In the genomic region with DNA sequence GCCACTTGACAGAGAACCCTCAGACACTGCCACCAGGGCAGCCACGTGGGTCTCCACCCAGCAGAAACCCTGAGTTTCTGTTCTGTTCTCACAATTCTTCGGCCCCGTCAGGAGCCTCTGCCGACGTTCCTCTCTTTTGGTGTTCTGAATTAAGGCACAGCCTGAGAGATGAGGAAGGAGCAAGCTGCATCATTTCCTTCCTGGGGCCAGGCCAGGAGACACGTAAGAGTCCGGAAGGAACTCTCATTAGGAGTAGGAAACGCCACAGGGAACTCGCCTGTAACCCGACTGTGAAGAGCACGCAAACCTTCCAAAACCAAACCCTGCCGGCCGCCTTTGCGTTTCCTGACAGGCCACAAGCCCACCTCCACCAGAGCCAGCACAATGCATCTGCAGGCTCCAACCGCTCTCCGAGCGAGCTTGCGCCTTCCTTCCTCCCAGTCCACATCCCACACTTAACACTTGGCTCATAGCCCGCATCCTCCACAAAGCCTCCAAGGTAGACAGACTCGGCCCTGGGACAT, we compare ENCODE assay signal across 8 mouse cellular contexts. TPM values are rescaled to one million over a fixed set of nuclear protein-coding genes. Genes with fewer than 3 reads are reported as not detected.
DNase-seq lines count a peak whose midpoint lies in the region; ATAC-seq and TF ChIP-seq lines count a peak whose summit lies in the region.

No protein-coding gene starts in this region.

- no peak for TF ChIP-seq POLR2A in bone marrow, adult 2 months (IDR thresholded peaks at IDR 0.05; ENCODE audit: borderline replicate concordance, control insufficient read depth, low read depth, low read length)
- TF ChIP-seq POLR2A in limb, embryonic 14.5 days (IDR thresholded peaks at IDR 0.05; ENCODE audit: borderline replicate concordance, extremely low read depth, insufficient read depth, insufficient read length), result no peak

- DNase-seq in hindbrain, postnatal 0 days (ENCODE audit: low spot score), result no peak
- DNase-seq in limb, embryonic 14.5 days (ENCODE audit: low spot score), result no peak
- peak; percentile 21 to 71 for DNase-seq in urinary bladder, postnatal 36 days (ENCODE audit: low spot score in 2 of 2)
- no peak for DNase-seq in retina, embryonic 14.5 days (ENCODE audit: low spot score)

- 0 out of 2 replicates have a peak overlapping the region, but pooled peaks have one; percentile 22 for H3K27ac ChIP-seq in hindbrain, embryonic 15.5 days (replicated peaks)
- H3K27ac ChIP-seq in hindbrain, postnatal 0 days, result no peak overlapping the region
- H3K27ac ChIP-seq in bone marrow, adult 2 months (ENCODE audit: control insufficient read depth, insufficient read depth, low read depth, low read length, poor library complexity), result no peak overlapping the region
- peak overlapping the region; percentile 79 for H3K27ac ChIP-seq in heart, embryonic 15.5 days
- H3K27ac ChIP-seq in limb, embryonic 14.5 days (replicated peaks; ENCODE audit: low read depth, low read length), result no peak overlapping the region

- ATAC-seq in hindbrain, embryonic 15.5 days (ENCODE audit: low FRiP score, low read depth), result no peak
- ATAC-seq in hindbrain, postnatal 0 days, result no peak
- ATAC-seq in heart, embryonic 15.5 days (replicated peaks; ENCODE audit: insufficient number of reproducible peaks, insufficient read depth, low FRiP score, low read depth), result peak; percentile 84
- ATAC-seq in limb, embryonic 14.5 days (ENCODE audit: low FRiP score, low read depth), result peak; percentile 19; the same call in 1 of the 2 replicates
- ATAC-seq in monocyte, adult 5-6 weeks (replicated peaks; ENCODE audit: insufficient number of reproducible peaks, low FRiP score, low TSS enrichment, poor library complexity, severe bottlenecking), result peak; percentile 81

- WGBS in hindbrain, embryonic 15.5 days, result 86% methylated on average over 20 of the region's 20 CpGs
- WGBS in hindbrain, postnatal 0 days, result 82% methylated on average over 20 of the region's 20 CpGs
- WGBS in bone marrow, adult 2 months, result 2% methylated on average over 20 of the region's 20 CpGs
- WGBS in heart, embryonic 15.5 days, result 46% methylated on average over 20 of the region's 20 CpGs
- 57% methylated on average over 20 of the region's 20 CpGs for WGBS in limb, embryonic 14.5 days

- H3K9ac ChIP-seq in hindbrain, embryonic 15.5 days, result no peak overlapping the region
- no peak overlapping the region for H3K9ac ChIP-seq in hindbrain, postnatal 0 days (replicated peaks; ENCODE audit: low read length)
- H3K9ac ChIP-seq in heart, embryonic 15.5 days, result no peak overlapping the region
- no peak overlapping the region for H3K9ac ChIP-seq in limb, embryonic 14.5 days (ENCODE audit: low read depth, low read length, severe bottlenecking)

- H3K9me3 ChIP-seq in hindbrain, embryonic 15.5 days, result no peaks in the 10 kb centered on the region
- H3K9me3 ChIP-seq in hindbrain, postnatal 0 days (ENCODE audit: low read length), result no peaks in the 10 kb centered on the region
- no peaks in the 10 kb centered on the region for H3K9me3 ChIP-seq in heart, embryonic 15.5 days (replicated peaks)
- no peaks in the 10 kb centered on the region for H3K9me3 ChIP-seq in limb, embryonic 14.5 days (ENCODE audit: control insufficient read depth, low read length)

- H3K4me3 ChIP-seq in hindbrain, embryonic 15.5 days, result no peak overlapping the region
- H3K4me3 ChIP-seq in hindbrain, postnatal 0 days (ENCODE audit: low read length), result no peak overlapping the region
- H3K4me3 ChIP-seq in bone marrow, adult 2 months (replicated peaks; ENCODE audit: control insufficient read depth, low read depth, low read length), result peak overlapping the region; percentile 10
- peak overlapping the region; percentile 18; the same call in 1 of the 2 replicates for H3K4me3 ChIP-seq in heart, embryonic 15.5 days
- no peak overlapping the region for H3K4me3 ChIP-seq in limb, embryonic 14.5 days (replicated peaks; ENCODE audit: low read length)

- H3K27me3 ChIP-seq in hindbrain, embryonic 15.5 days, result no peaks in the 10 kb centered on the region
- H3K27me3 ChIP-seq in hindbrain, postnatal 0 days (ENCODE audit: insufficient read depth, low read length), result no peaks in the 10 kb centered on the region
- no peaks in the 10 kb centered on the region for H3K27me3 ChIP-seq in heart, embryonic 15.5 days
- no peaks in the 10 kb centered on the region for H3K27me3 ChIP-seq in limb, embryonic 14.5 days (ENCODE audit: control insufficient read depth, insufficient read depth, low read length)

- no peak for TF ChIP-seq CTCF in hindbrain, postnatal 0 days (IDR thresholded peaks at IDR 0.05; ENCODE audit: low read depth)
- TF ChIP-seq CTCF in bone marrow, adult 2 months (IDR thresholded peaks at IDR 0.05; ENCODE audit: control insufficient read depth, insufficient read depth, low read length), result no peak

- no peaks in the 10 kb centered on the region for H3K36me3 ChIP-seq in hindbrain, embryonic 15.5 days
- no peaks in the 10 kb centered on the region for H3K36me3 ChIP-seq in hindbrain, postnatal 0 days (ENCODE audit: insufficient read depth, low read length)
- no peaks in the 10 kb centered on the region for H3K36me3 ChIP-seq in heart, embryonic 15.5 days
- no peaks in the 10 kb centered on the region for H3K36me3 ChIP-seq in limb, embryonic 14.5 days (ENCODE audit: control insufficient read depth, insufficient read depth, low read length)

- no peak overlapping the region for H3K4me2 ChIP-seq in hindbrain, embryonic 15.5 days
- H3K4me2 ChIP-seq in hindbrain, postnatal 0 days (ENCODE audit: low read depth, low read length), result no peak overlapping the region
- peak overlapping the region; percentile 38 for H3K4me2 ChIP-seq in heart, embryonic 15.5 days
- peak overlapping the region; percentile 15; the same call in 1 of the 2 replicates for H3K4me2 ChIP-seq in limb, embryonic 14.5 days (replicated peaks; ENCODE audit: low read depth, low read length, severe bottlenecking)

- no peaks in the 10 kb centered on the region for H3K4me1 ChIP-seq in hindbrain, embryonic 15.5 days (replicated peaks)
- no peaks in the 10 kb centered on the region for H3K4me1 ChIP-seq in hindbrain, postnatal 0 days (ENCODE audit: insufficient read depth, low read length)
- no peaks in the 10 kb centered on the region; the same call in 1 of the 2 replicates for H3K4me1 ChIP-seq in bone marrow, adult 2 months (ENCODE audit: control insufficient read depth, insufficient read depth, low read length)
- H3K4me1 ChIP-seq in heart, embryonic 15.5 days (replicated peaks), result peaks cover 29% of the 10 kb centered on the region
- H3K4me1 ChIP-seq in limb, embryonic 14.5 days (ENCODE audit: control insufficient read depth, insufficient read depth, low read length), result peaks cover 3% of the 10 kb centered on the region; the same call in 1 of the 2 replicates

RNA-seq across cellular contexts. Expression of a gene that starts 44.7 kb away (rescaled TPM):
- polyA plus RNA-seq in hindbrain, embryonic 15.5 days (2015; fragmentation: Nextera tagmentation; extraction: Ambion mirVana), result 23.8 and 24.4 TPM in 2 replicates
- 20.1 and 24.6 TPM in 2 replicates for total RNA-seq in hindbrain, postnatal 0 days (2014; rRNA removed)
- 12.9 TPM in 2 replicates for polyA plus RNA-seq in hindbrain, postnatal 0 days (2015; fragmentation: Nextera tagmentation; extraction: Ambion mirVana)
- 2.4 and 4.2 TPM in 2 replicates for polyA plus RNA-seq in bone marrow, adult 2 months (2011; ENCODE audit: insufficient read depth, insufficient read length, low replicate concordance, missing spikeins)
- 35.4 and 35.6 TPM in 2 replicates for polyA plus RNA-seq in heart, embryonic 15.5 days (2015; fragmentation: Nextera tagmentation; extraction: Ambion mirVana)
- 18.4 and 21.1 TPM in 2 replicates for polyA plus RNA-seq in limb, embryonic 14.5 days (2012; rRNA removed)
- polyA plus RNA-seq in limb, embryonic 14.5 days (2014; fragmentation: Nextera tagmentation; extraction: Ambion mirVana), result 25.0 and 25.3 TPM in 2 replicates
- total RNA-seq in monocyte, adult 5-6 weeks (2017), result not detected in 3 replicates

Comparison
In these comparisons a context has a peak if more than half of its experiments do, and no peak if none do; other contexts are left out.
1. H3K27ac ChIP-seq: peak in hindbrain, embryonic 15.5 days (single experiment) and heart, embryonic 15.5 days (single experiment); none in hindbrain, postnatal 0 days (single experiment), bone marrow, adult 2 months (single experiment) and limb, embryonic 14.5 days (single experiment).
2. ATAC-seq: peak in heart, embryonic 15.5 days (single experiment), limb, embryonic 14.5 days (single experiment) and monocyte, adult 5-6 weeks (single experiment); none in hindbrain, embryonic 15.5 days (single experiment) and hindbrain, postnatal 0 days (single experiment).
3. H3K4me2 ChIP-seq: peak in heart, embryonic 15.5 days (single experiment) and limb, embryonic 14.5 days (single experiment); none in hindbrain, embryonic 15.5 days (single experiment) and hindbrain, postnatal 0 days (single experiment).
4. H3K4me3 ChIP-seq: peak in bone marrow, adult 2 months (single experiment) and heart, embryonic 15.5 days (single experiment); none in hindbrain, embryonic 15.5 days (single experiment), hindbrain, postnatal 0 days (single experiment) and limb, embryonic 14.5 days (single experiment).
5. DNase-seq: peak in urinary bladder, postnatal 36 days (2 of 2); none in hindbrain, postnatal 0 days (single experiment), limb, embryonic 14.5 days (single experiment) and retina, embryonic 14.5 days (single experiment).